Mouse (Mus musculus) adrenal gland, postnatal 25 days (tissue): ENCODE measurements at regions not wholly inside any gene's neighbourhood (a gene's known extent, or its start where the extent isn't known, plus 50 kb on each side); places are given as distances from the start of the nearest gene placed in this dataset.
"Not testable (repeated sequence)": the region's sequence is repeated elsewhere in the genome, so short reads cannot be mapped to it uniquely, and the experiment has no call there.

ENCODE experiments used
- DNase-seq: peaks from one replicate; pipeline ENCODE4 v3.0.0; 2021; ENCODE audit warnings: mixed read lengths

DNA sequence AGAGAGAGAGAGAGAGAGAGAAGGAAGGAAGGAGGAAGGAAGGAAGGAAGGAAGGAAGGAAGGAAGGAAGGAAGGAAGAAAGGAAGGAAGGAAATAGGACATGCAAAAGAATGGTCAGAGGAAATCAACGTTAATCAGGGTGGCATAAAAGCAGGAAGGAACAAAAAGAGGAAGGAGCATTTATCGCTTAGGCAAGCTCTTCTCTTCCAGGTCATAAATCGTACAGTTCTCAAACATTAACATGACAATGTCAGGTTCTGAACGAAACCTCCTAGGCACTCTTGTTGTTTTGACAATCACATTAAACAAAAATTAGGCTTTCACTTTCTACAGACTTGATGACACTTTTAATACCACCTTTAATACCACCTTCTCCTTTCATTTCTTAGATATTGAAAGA is 594.0 kb downstream of the Efna5 start:
- DNase-seq = no peak

DNA sequence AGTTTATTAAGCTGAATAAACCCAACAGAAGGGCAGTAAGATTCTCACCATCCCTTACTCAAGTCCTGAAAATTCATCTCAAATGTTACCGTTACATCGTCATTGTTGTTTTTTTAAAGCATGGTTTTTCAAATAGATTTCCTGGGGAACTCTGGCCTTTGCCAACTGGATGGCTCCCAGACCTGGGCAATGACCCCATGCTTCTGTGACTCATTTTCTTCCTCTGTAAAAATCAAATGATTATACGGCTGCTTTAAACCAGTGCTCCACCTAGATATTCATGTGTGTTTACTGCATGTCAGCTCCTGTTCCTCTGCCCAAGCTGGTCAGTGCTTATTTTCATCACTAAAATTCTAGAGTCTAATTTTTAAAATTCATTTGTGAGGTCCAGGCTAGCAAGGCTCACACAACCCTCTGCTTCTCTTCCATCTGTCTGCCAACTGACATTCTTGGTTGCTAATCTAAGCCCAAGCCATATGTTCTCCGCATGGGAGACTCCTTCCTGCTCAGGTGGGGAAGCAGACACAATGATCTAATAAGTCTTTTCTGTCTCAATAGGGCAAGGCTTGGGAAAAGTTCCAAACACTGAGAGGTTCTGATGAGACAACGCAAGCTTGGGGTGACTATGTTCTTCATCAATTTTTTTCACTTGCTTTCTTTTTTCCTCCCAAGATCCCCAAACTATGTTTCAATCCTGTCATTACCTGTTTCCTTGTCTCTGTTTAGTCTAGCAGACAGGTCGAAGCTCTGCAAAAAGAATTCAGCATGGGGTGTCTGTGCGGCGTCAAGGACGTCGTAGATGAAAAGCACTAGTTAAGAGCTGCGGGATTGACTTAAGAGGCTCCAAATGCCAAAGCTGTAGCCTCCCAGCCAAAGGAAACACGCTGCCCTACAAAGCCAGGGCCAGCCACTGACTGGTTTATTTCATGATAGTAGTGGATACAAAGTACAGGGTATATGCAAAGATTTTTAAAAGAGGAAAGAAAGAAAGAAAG is 594.7 kb downstream of the Efna5 start:
- DNase-seq = no peak

DNA sequence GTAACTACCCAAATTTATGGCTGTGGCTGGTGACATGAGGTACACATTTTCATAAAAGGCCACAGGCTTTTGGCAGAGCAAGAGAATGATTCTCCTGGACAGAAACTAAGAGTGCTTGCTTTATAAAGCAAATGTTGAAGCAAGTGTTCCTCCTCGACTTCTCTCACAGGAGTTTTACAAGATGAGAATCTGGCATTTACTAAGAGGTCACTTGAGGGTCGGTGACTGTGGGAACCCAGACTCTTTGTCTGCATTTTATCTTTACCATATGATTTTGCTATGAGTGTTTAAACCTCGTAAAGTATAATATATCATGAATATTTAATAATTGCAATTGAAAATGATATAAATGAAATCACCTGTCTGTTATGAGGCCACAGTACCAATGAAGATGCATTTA is 600.9 kb downstream of the Efna5 start:
- DNase-seq = no peak

DNA sequence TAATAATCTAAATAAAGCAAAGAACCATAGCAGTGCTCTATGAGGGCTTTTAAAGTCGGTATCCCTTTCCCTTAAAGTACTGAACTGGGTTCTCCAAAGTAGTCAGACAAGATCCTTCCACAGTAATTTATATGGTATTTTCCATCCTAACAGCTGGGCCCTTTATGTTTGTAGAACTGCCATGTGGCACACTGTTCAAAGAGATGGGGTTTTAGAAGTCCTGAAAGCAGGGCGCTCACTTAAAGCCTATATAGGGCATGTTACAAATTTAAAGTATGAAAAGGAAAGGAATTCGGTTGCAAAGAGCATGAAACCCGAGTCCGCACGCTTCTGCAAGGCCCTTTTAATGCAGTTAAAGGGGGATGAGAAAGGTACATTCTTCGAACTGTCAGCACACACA is 609.7 kb downstream of the Efna5 start:
- no peak for DNase-seq

DNA sequence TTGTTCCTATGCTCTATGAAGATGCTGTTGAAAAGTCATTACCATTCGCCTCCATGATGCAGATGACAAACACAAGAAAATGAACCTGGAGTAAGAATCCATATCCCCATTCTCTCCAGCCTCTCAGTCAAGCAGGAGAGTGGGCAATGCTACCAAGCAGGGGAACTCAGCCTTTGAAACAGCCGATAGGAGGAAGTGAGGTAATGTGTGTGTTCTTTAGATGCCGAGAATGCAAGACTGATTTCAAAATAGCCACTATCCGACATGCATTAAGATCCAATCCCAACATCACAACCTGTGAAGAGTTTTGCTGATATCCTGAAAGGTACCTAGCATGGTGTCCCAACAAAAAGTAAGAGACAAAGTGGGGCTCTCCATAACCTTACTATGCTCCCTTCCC is 611.8 kb downstream of the Efna5 start:
- DNase-seq = no peak

DNA sequence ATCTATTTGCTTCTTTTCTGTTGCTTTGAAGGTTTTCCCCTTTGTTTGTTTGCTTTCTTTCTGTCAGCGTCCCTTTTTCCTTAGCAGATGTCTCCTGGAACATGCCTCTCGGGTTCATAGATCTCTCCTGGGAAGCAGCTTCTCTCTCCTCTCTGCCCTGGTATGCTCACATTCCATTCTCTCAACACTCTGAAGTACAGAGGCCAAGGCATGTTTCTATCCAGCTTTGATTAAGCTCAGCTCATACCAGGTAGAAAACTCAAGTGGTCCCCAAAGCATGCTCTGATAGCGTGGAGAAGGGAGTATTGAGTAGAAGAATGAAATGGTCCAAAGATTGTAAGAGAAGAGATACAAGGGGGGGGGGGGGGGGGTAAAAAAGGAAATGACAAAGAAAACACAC is 627.7 kb downstream of the Efna5 start:
- DNase-seq = no peak

DNA sequence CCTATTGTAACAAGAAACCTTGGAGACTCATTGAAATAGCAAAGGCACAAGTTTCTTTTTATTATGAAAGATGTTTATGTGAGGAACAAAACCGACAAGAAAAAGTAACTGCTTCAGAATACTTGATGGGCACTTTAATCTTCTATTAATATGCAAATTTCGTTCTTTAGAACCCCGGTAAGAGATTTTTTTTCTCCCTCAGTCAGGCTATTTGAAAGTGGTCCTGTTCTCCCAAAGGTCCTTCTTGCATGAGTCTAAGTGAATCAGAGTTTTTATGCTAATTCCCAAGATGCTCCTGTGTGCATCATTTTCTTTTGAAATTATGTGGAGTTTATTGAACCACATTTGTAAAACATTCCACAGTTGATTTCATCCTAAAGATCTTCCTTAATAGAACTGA is 633.1 kb downstream of the Efna5 start:
- no peak for DNase-seq

DNA sequence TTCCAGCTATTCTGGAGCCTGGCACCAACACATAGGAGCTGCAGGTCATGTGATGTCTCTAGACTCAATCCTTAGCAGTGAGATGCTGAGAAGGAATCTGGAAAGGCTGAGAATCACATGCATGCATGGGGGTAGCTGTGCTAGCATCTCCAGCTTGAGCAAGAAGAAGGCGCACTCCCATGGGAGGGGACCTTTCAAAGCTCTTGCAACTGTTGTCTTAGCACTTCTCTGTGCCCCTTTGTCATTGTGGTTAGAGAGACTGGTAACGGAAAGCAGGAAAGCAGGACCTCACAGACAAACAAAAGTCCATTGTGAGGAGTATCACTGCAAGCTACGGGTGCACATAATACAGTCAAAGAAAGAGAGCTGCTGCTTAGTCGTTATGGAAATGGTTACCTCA is 634.5 kb downstream of the Efna5 start:
- DNase-seq = no peak

DNA sequence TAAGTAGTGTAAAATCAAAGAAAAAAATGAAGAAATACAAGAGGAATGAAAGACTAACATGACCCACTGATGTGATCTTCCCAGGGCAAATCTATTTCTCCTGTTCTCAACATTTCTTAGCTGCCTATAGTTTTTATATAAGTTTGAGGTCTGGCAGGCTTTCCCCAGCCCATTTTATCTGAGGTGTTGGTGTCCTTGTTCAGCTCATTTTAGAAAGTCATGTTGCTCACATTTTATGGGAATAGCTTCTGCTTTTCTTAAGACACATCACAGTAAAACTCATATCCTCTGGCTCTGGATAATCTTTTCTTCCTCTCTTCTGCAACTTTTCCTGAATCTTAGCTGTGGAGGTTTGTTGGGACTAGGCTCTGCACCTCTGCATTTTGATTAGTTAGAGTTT is 650.2 kb downstream of the Efna5 start:
- DNase-seq = no peak

DNA sequence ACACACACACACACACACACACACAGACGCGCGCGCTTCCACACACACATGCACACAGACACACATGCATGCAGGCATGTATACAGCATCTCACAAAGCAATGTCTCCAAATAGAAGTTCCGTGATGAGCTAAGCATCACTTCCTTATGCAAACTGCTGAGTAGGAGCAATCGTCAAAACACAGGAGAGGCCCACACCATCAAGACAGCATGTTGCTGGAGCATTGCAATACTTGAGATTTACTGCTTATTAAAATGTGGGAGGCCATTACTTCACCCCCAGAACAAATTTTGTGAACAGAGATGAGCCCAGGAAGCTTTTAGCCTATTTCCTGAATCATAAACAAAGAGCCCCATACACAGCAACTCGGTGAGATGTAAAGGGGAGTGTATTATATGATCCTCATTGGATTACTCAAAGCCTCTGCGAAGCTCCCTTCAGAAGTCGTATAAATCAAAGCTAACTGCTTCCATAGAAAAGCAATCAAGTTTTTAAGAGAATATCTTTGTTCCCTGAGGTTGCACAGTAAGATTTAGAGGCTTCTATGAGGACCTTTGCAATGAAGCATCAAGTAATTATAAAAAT is 670.6 kb downstream of the Efna5 start:
- DNase-seq = no peak

DNA sequence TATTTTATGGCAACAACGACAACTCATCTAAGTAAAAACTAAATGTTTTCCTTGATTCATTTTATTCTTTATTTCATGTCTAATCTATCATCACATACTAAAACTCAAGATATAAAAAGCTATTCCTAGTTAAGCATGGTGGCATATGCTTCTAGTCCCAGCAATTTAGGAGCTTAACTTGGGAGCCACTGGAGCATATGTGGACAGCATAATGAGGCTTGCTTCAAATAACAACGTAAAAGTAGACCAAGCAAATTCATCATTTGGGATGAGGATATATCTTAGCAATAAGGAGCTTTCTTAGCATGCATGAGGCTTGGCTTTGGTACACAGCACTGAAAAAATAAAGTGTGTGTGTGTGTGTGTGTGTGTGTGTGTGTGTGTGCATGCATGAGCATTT is 678.5 kb downstream of the Efna5 start:
- no peak for DNase-seq

DNA sequence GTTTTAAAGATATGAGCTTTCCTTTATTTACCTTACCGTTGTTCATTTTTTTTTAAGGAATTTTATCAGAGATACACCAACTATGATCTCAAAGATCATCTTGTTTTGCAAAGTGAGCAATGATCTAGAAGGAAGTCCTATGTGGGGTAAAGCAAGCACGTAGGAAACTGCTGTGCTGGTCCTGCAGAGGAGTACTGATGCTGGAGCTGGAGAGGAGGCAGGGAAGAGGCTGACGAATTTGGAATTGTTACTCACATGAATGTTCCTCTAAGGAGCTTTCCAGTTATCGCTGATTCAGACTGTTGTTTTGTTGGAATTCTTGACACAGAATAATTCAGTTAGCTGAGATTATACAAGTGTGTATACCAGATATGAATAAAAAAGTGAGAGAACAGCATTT is 680.6 kb downstream of the Efna5 start:
- DNase-seq = no peak

DNA sequence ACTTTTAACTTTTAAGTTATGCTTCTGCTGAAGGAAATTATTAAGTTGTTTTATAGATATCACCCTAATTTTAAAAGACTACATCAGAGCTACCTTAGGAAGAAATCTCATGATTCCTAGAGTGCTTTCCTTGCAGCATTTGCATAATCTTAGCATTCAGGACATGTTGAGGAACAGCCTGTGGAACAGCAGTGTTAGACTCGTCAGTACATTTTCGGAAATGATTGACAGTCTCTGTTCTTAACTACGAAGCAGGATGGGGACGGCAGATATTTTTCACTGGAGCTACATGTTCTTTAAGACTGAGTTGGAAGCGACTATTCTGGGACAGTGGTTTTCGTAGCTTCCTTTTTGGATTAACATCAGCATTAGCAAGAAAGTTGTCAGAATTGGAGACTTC is 681.6 kb downstream of the Efna5 start:
- no peak for DNase-seq

DNA sequence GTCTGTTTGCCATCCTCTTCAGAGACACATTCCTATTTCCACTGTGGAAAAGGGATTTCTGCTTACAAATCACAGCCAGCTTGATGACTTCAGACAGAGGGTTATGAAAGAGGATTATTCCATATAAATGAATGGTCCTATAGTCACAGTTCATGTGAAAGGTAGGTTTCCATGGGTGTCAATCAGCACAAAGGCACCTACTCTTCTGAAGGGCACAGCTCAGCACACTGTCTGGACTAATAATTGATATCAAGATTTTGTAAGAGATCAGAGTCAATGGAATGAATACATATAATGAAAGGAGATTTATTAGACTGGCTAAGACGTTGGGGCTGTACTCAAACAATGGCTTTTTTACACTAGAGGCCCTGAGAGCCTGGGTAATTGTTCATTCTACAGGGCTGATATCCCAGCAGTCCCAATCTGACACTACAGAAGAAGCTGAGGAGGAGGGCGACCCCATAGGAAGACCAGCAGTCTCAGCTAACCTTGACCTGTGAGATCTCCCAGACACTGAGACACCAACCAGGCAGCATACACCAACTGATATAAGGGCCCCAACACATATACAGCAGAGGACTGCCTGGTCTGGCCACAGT is 702.4 kb downstream of the Efna5 start:
- no peak for DNase-seq

DNA sequence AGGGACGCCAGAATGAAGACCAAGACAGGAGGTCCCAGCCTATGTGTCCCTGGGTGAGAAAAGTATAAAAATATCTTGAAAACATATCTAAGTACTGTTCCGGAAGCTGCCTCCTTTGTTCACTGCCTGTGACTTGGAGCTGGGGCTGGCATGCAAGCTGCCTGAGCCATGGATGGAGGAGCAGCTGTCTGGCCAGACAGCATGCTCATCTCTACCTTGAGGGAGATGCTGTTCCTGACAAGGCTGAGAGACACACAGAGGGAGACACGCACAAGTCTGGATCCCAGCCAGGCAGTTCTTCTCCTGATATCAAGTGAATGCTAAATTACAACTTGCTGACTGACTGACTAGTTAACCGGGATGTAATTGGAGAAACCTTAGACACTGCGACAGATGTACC is 704.8 kb downstream of the Efna5 start:
- no peak for DNase-seq

DNA sequence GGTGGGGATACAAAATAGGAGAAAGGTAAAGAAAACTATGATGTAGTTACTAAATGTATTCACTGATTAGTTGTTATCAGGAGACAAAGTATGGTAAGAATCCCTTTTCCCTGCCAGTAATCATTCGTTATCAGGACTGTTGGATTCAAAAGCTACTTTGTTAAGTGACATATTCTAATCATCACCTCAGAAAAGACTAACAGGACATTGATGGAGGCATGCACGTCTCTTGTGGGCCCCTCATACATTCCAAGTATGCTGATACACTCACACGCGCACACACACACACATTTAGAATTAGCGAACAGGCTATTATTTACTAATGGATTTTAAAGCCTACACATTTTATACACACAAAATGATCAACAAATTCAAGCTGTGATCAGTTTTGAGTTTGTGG is 708.8 kb downstream of the Efna5 start:
- DNase-seq = no peak

DNA sequence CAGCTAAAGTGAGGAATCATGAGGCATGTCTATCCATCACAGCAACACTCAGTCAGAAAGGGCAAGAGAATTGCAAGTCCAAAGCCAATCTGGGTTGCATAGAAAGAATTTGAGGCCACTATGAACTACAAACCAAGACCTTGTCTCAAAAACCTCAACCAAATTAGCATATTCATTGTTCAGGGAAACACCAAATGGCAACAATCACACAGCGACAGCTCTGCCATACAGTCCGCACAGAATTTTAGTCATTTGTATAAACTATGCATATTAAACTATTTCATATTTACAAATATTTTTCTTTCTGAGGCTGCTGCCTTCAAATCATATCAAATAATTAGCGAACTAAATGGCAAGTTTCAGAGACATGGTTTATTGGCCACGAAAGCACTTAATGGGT is 709.6 kb downstream of the Efna5 start:
- DNase-seq = no peak

DNA sequence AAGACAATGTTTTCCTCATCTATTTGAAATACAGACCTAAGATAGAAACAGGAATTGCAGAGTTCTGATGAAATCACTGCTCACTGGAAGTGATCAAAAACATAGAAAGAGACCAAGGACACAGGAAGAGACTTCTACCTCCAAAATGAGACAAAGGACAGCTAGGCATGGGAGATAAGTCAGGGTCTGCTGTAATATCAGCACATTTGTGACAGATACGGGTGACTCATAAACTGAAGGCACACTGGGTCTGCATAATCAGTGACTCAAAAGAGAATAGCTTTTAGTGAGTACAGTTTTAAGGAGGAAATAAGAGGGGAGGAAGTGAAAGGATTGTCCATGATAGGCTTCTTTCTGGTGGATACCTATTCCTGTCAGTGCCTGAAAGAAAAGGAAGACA is 719.7 kb downstream of the Efna5 start:
- DNase-seq = no peak

DNA sequence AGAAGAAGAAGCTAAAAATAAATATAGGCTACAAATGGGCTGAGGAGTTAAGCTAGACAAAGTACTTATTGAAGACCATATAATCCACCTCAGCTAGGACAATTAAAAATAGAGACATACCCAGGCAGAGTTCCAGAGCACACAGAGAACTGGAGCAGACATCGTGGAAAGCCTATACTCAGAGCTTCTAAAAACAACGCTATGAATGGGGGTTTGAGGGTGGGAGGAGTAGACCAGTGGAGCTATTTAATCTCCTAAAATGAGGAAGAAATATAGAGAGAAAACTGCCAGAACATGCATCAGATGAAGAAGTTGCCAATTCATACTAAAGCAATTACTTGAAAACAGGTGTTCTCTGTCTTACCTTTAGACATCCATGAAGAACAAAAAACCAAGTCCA is 720.8 kb downstream of the Efna5 start:
- DNase-seq = no peak

DNA sequence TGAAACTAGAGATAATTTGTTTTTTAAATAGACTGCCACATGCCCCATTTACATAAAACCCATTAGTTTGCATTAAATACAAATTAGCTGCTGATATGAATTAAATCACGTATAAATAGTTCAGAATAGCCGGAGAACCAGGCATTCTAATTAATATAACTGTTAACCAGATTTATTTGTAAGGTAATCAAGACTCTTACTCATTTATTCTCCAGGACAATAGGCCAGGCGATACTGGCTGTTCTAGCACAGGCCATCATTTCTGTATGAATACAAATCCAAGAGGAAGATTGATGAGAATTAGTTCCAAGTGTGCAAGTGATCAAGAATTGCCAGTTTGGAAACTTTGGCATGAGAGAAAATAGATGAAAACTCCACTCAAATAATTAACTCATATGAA is 746.1 kb downstream of the Efna5 start:
- DNase-seq = no peak

DNA sequence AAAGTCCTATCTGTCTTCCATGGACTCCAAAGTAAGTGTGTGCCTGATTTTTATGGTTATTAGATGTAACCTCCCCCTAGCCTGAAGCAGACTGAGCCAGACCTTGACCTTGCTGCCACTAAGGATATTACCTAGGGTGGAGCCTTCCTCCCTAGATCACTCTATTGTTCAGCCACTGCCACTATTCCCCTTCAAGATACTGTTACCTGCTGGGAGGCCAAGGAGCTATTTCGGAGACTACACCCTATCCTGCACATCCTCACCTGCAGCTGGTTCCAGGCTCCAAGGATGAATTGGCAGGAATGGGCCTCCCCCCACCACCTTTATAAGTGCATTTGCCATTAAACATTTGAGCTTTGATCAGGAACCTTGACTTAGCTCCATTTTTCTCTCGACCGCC is 769.4 kb downstream of the Efna5 start:
- not testable (repeated sequence) for DNase-seq

DNA sequence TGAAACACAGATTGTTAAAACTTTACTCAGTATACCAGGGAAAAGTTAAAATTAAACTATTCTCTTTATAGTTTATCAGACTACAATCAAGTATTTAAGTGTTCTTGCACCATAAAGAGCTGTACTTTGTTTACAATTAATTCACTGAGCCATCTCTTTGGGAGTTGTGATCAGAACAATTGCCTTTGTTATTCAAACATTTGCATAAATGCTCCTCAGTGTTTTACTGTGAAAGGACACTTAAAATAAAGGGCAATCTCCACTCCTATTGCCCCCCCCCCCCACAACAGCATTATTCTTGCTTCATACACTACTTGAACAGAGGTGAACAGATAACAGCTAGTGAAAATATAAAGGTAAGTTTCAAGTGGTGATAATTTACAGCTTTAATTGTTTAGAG is 772.1 kb downstream of the Efna5 start:
- DNase-seq = no peak

DNA sequence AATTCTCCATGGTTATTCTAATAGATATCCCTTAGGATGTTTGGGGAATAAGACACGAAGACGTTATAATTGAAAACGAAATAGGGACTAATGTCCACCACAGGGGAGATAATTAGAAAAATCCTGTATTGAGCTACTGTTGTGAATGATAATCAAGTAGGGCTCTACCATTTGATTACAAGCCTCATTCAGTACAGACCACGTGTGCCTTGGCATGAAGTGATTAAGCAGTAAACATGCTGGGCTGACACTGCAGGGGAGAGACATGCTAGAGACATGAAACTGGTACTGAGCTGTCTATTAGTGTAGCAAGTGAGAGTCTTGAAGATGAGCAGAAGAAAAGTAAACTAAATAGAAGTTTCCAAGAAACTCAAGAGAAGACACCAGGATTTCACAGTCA is 797.8 kb downstream of the Efna5 start:
- no peak for DNase-seq

DNA sequence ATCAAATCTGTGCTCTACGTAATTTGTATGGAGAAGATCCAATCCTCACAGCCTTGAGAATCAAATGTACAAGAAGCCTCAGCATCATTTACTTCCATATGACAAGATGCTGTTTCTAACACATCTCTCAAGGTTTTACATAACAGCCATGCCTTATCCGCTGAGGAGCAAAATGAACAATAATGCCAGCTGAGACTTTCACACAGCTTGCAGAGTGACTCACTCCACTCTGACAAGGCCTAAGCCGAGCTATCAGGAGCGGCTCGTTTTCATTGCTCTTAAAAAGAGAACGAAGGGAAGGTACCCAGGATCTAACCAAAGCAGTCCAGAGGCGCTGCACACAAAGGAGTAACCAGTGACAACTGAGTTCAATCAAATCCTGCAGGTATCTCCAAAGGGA is 803.5 kb downstream of the Efna5 start:
- no peak for DNase-seq
